Mouse (Mus musculus) C2C12 (cell line): ENCODE data around the gene Ank3.

Experiments
- CTCF ChIP-seq: IDR thresholded peaks from one replicate; pipeline ENCODE4 v1.5.1; 2011; ENCODE audit not compliant: control insufficient read depth, insufficient read depth, insufficient read length
- MAX ChIP-seq: IDR thresholded peaks from one replicate; pipeline ENCODE4 v1.6.1; 2011; ENCODE audit warnings: mild to moderate bottlenecking, control low read depth

DNA sequence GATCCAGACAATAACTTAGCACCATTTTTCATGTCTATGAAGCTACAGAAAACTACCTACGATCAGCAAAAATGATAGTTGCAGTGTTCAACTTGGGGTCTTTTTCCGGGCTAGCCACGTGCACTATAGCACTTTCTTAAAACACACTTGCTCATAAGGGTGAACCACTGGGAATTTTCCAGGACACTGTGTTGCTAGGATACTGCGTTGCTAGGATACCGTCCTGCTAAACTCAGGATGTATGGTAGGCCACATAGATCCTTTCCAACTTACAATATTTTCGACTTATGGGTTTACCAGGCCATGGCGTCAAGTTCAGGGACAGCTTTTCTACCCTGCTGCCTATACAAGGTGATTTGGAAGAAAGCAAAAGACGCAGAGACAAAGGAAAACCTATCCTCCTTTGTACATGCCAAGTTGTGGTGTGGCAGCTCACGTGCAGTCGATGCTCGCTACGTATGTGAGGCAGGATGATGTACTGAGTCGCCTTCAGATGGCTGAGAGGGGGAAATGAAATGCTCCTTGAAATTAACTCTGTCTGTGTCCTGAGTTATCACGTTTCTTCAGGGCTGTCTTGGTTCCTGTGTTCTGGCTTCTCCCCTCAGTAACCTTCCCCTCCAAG lies 404.7 kb downstream of the Ank3 start:
- TF ChIP-seq CTCF (no peak), MAX (no peak)
